In the genomic region with DNA sequence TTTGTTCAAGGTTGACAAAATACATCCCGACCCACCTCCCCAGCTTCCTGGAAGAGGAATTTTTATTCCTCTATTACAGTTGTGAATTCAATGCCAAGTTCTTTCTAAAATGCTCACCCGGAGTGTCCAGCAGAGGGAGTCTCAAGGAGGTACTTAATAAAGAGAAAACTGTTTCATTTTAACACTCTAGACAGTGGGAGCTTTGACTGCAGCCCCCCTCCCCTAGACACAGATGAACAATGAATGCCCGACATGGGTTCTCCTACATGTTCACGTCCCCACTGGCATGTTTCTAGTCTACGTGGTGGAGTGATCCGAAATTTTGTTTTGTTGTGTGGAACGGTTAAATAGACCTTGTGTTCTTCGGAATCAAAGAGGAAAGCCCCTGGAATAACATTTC, we compare ENCODE assay signal across 8 mouse cellular contexts. TPM values are rescaled to one million over a fixed set of nuclear protein-coding genes. Genes with fewer than 3 reads are reported as not detected.
DNase-seq lines count a peak whose midpoint lies in the region; ATAC-seq lines count a peak whose summit lies in the region.

No protein-coding gene starts in this region.

- H3K36me3 ChIP-seq in hindbrain, embryonic 15.5 days, result no peaks in the 10 kb centered on the region

- ATAC-seq in hindbrain, embryonic 15.5 days (ENCODE audit: low FRiP score, low read depth), result no peak

- H3K27me3 ChIP-seq in hindbrain, embryonic 15.5 days, result no peaks in the 10 kb centered on the region

- H3K4me1 ChIP-seq in hindbrain, embryonic 15.5 days (replicated peaks), result peaks cover 44% of the 10 kb centered on the region

- H3K4me2 ChIP-seq in hindbrain, embryonic 15.5 days, result peak overlapping the region; percentile 61

- peak overlapping the region; percentile 98 for H3K4me3 ChIP-seq in hindbrain, embryonic 15.5 days

- 3% methylated on average over 8 of the region's 8 CpGs for WGBS in hindbrain, embryonic 15.5 days

- H3K27ac ChIP-seq in hindbrain, embryonic 15.5 days (replicated peaks), result peak overlapping the region; percentile 99

- H3K9me3 ChIP-seq in hindbrain, embryonic 15.5 days, result no peaks in the 10 kb centered on the region

- peak overlapping the region; percentile 99 for H3K9ac ChIP-seq in hindbrain, embryonic 15.5 days

- DNase-seq in ovary, postnatal 14 days (ENCODE audit: low spot score), result peak; percentile 21
- no peak for DNase-seq in ovary, postnatal 36 days (ENCODE audit: low spot score)
- DNase-seq in cerebellum, postnatal 10 days, result peak; percentile 80 to 84
- DNase-seq in frontal cortex, postnatal 10 days (ENCODE audit: low spot score in 2 of 2), result peak; percentile 41 to 46
- peak; percentile 44 for DNase-seq in left cerebral cortex, adult 11 months (ENCODE audit: low spot score)
- DNase-seq in lung, postnatal 36 days, result peak; percentile 86
- DNase-seq in right cerebral cortex, postnatal 25 days, result peak; percentile 41

RNA-seq across cellular contexts. Expression of a gene that starts 1.2 kb away (rescaled TPM):
- polyA plus RNA-seq in hindbrain, embryonic 15.5 days (2015; fragmentation: Nextera tagmentation; extraction: Ambion mirVana), result 2.0 and 2.7 TPM in 2 replicates

RNA-seq across cellular contexts. Expression of a gene that starts 1.9 kb away (rescaled TPM):
- polyA plus RNA-seq in hindbrain, embryonic 15.5 days (2015; fragmentation: Nextera tagmentation; extraction: Ambion mirVana), result 34.6 and 37.0 TPM in 2 replicates
